ENCODE assay signal across 22 mouse cellular contexts in the genomic region with DNA sequence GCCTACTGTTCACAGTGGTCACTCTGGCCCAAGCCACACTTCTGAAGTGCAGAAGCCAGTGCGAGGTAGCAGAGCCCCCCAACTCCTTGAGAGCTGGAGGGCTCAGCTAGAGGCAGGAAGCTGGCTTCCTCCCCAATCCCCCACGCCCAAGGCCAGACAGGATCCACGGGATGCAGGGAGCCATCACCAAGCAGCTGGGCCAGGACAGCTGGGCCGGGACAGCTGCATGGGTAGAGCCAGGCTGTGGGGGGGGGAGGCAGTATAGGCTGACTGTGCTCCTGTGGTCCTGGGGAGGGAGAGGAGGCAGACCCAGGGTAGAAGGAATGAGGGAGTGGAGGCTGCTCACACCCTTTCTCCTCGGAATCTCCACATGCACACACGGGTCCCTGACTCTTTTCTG. TPM values are rescaled to one million over a fixed set of nuclear protein-coding genes. Genes with fewer than 3 reads are reported as not detected.
DNase-seq lines count a peak whose midpoint lies in the region; ATAC-seq and TF ChIP-seq lines count a peak whose summit lies in the region.
"Had no signal": no experiment of that assay in that cellular context is flagged by ENCODE, and none has a peak within 500 bp of the region (broad histone marks: within the 10 kb centered on the region; RNA-seq: fewer than 3 reads in every experiment).

No protein-coding gene starts in this region.

- H3K4me1 ChIP-seq in embryonic facial prominence, embryonic 10.5 days = peaks cover 60% of the 10 kb centered on the region
- H3K4me1 ChIP-seq in limb, embryonic 14.5 days (ENCODE audit: control insufficient read depth, insufficient read depth, low read length) = peaks cover 24% of the 10 kb centered on the region

- 53% methylated on average over 6 of the region's 6 CpGs for WGBS in embryonic facial prominence, embryonic 10.5 days
- 55% methylated on average over 6 of the region's 6 CpGs for WGBS in limb, embryonic 14.5 days

- intact Hi-C loops in left cerebral cortex, postnatal 4 days (cut with DNase I) = no loop called here

- no peaks in the 10 kb centered on the region for H3K36me3 ChIP-seq in embryonic facial prominence, embryonic 10.5 days (replicated peaks)
- no peaks in the 10 kb centered on the region for H3K36me3 ChIP-seq in limb, embryonic 14.5 days (ENCODE audit: control insufficient read depth, insufficient read depth, low read length)

- ATAC-seq in frontal cortex, adult (ENCODE audit: low TSS enrichment) = peak; percentile 29; the same call in 1 of the 2 replicates
- ATAC-seq in limb, embryonic 14.5 days (ENCODE audit: low FRiP score, low read depth) = peak; percentile 74; the same call in 1 of the 2 replicates
- ATAC-seq: forebrain, embryonic 16.5 days; hindbrain, postnatal 0 days; intestine, postnatal 0 days had no signal

- no peak for TF ChIP-seq POLR2A in limb, embryonic 14.5 days (IDR thresholded peaks at IDR 0.05; ENCODE audit: borderline replicate concordance, extremely low read depth, insufficient read depth, insufficient read length)

- no peak overlapping the region for H3K4me3 ChIP-seq in embryonic facial prominence, embryonic 10.5 days
- H3K4me3 ChIP-seq in limb, embryonic 14.5 days (replicated peaks; ENCODE audit: low read length) = no peak overlapping the region
- H3K4me3 ChIP-seq: erythroblast, embryonic 14.5 days; heart, embryonic 13.5 days; liver, embryonic 13.5 days had no signal

- H3K9ac ChIP-seq in limb, embryonic 14.5 days (ENCODE audit: low read depth, low read length, severe bottlenecking) = no peak overlapping the region
- H3K9ac ChIP-seq: heart, embryonic 13.5 days; liver, embryonic 13.5 days had no signal

- H3K4me2 ChIP-seq in limb, embryonic 14.5 days (replicated peaks; ENCODE audit: low read depth, low read length, severe bottlenecking) = no peak overlapping the region
- H3K4me2 ChIP-seq: heart, embryonic 13.5 days; liver, embryonic 13.5 days had no signal

- H3K27ac ChIP-seq in embryonic facial prominence, embryonic 10.5 days (replicated peaks) = 0 out of 2 replicates have a peak overlapping the region, but pooled peaks have one; percentile 2
- no peak overlapping the region for H3K27ac ChIP-seq in limb, embryonic 14.5 days (replicated peaks; ENCODE audit: low read depth, low read length)
- H3K27ac ChIP-seq: heart, embryonic 13.5 days; hindbrain, postnatal 0 days; liver, embryonic 13.5 days had no signal

- DNase-seq in frontal cortex, postnatal 25 days (ENCODE audit: low spot score in 2 of 2) = no peak
- DNase-seq in left cerebral cortex, postnatal 4 days = peak; percentile 46
- DNase-seq in left cerebral cortex, adult 9 months (ENCODE audit: low spot score in 2 of 2) = no peak
- no peak for DNase-seq in embryonic facial prominence, embryonic 10.5 days (ENCODE audit: low spot score)
- DNase-seq in limb, embryonic 14.5 days (ENCODE audit: low spot score) = peak; percentile 57
- no peak for DNase-seq in ovary, postnatal 14 days (ENCODE audit: low spot score)
- DNase-seq: adrenal gland, postnatal 14 days; cerebellum, adult 11 months; cerebellum, postnatal 14 days; embryo, embryonic 11 days; kidney, postnatal 10 days; liver, embryonic 13.5 days; midbrain, embryonic 14.5 days; right cerebral cortex, postnatal 4 days; thymus, postnatal 14 days had no signal

- H3K9me3 ChIP-seq in embryonic facial prominence, embryonic 10.5 days = no peaks in the 10 kb centered on the region
- H3K9me3 ChIP-seq in limb, embryonic 14.5 days (ENCODE audit: control insufficient read depth, low read length) = no peaks in the 10 kb centered on the region
- H3K9me3 ChIP-seq: heart, embryonic 13.5 days; liver, embryonic 13.5 days had no signal

- peaks cover 4% of the 10 kb centered on the region; the same call in 1 of the 2 replicates for H3K27me3 ChIP-seq in embryonic facial prominence, embryonic 10.5 days (replicated peaks; ENCODE audit: low read depth, poor library complexity, severe bottlenecking)
- no peaks in the 10 kb centered on the region for H3K27me3 ChIP-seq in limb, embryonic 14.5 days (ENCODE audit: control insufficient read depth, insufficient read depth, low read length)
- H3K27me3 ChIP-seq: CH12.LX; liver, embryonic 13.5 days had no signal

RNA-seq across cellular contexts. Expression of gene Cd82, which starts 24.6 kb away (rescaled TPM):
- 10 to 100 TPM; 15.4 to 17.4 TPM for total RNA-seq in left cerebral cortex, postnatal 4 days (2021)
- 5.2 and 7.3 TPM in 2 replicates for polyA plus RNA-seq in embryonic facial prominence, embryonic 10.5 days (2016; fragmentation: Nextera tagmentation; extraction: Ambion mirVana)
- polyA plus RNA-seq in limb, embryonic 14.5 days (2012; rRNA removed) = 52.3 and 56.6 TPM in 2 replicates
- polyA plus RNA-seq in limb, embryonic 14.5 days (2014; fragmentation: Nextera tagmentation; extraction: Ambion mirVana) = 26.7 and 32.9 TPM in 2 replicates

Comparison
In these comparisons a context has a peak if more than half of its experiments do, and no peak if none do; other contexts are left out.
1. DNase-seq: peak in left cerebral cortex, postnatal 4 days (single experiment) and limb, embryonic 14.5 days (single experiment); none in frontal cortex, postnatal 25 days (0 of 2), left cerebral cortex, adult 9 months (0 of 2), embryonic facial prominence, embryonic 10.5 days (single experiment) and ovary, postnatal 14 days (single experiment).